Mouse (Mus musculus): ENCODE data around the gene Zscan26. TPM values are rescaled to one million over a fixed set of nuclear protein-coding genes. Genes with fewer than 3 reads are reported as not detected.
A peak's percentile ranks its signal among the peaks of the same experiment; 100 is the strongest.
"Not testable (repeated sequence)": the region's sequence is repeated elsewhere in the genome, so short reads cannot be mapped to it uniquely, and the experiment has no call there.

The Zscan26 gene
- polyA plus RNA-seq, 1 experiment from 2014 or later = 26.2 TPM

DNA sequence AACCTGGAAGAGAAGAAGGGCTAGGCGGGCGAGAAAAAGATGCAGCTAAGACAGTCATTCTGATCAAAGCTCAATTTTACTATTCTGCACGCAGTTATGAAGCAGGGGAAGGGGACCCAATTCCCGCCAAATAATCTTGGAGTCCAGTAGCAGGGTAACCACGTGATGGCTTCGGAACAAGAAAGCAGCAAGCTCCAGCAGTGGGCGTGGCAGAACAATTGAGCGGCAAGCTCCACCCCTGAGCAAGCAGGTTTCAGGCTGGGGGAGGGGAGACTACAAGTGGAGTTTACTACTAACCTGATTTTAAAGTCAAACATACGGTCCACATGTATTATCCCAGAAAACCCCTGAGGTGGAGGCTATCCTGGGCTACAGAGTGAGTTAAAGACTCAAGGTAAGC lies 9.0 kb upstream of the Zscan26 start:
- H3K9ac ChIP-seq; ATAC-seq (ENCODE audit: low FRiP score); H3K27me3 ChIP-seq; H3K4me3 ChIP-seq; H3K27ac ChIP-seq; H3K9me3 ChIP-seq (replicated peaks); H3K36me3 ChIP-seq; H3K4me2 ChIP-seq (replicated peaks); H3K4me1 ChIP-seq: not testable (repeated sequence)
- 51% methylated on average over 9 of the region's 9 CpGs for WGBS

DNA sequence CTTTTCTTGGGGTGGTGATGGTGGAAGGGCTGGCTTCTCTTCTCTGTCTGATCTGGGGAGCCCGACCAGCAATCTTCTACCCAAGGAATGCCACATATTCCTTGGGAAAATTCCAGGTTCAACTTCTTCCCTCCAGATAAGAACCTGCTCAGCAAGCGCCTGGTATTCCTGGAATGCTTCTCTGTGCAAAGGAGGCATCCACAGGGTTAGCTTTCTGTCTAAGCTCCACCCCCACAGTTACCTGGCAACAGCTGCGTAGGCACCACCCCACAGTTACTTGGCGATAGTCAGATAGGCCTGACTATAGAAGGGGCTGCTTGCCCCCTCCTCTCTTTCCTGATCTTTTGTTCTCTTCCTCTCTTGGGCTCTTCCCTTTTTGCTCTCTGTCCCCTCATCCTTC lies 2.8 kb upstream of the Zscan26 start:
- no peak overlapping the region for H3K9ac ChIP-seq
- no peak for ATAC-seq (ENCODE audit: low FRiP score)
- WGBS = 12% methylated on average over 4 of the region's 4 CpGs
- H3K27me3 ChIP-seq = peaks cover 11% of the 10 kb centered on the region
- H3K4me2 ChIP-seq (replicated peaks) = no peak overlapping the region
- H3K9me3 ChIP-seq (replicated peaks) = no peaks in the 10 kb centered on the region
- peaks cover 10% of the 10 kb centered on the region for H3K4me1 ChIP-seq
- H3K27ac ChIP-seq = no peak overlapping the region
- no peak overlapping the region for H3K4me3 ChIP-seq
- H3K36me3 ChIP-seq = no peaks in the 10 kb centered on the region

DNA sequence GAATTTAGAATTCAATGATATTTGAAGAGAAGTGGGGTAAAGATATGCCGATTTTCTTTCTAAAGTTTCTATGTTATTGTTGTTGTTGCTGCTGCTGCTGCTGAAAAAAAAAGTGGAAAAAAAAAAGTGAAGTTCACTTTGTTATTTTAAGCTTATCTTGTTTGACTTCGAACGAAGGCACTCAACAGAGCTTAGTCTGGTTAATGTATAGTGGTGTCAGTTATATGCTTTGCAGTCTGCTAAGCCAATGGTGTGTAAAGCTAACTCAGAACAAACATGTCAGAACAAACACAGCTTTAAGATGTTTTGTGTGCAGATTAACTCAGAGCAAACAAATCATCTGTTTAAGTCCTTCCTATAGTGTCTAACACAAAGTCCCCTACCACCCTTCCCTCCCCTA lies 603 bp upstream of the Zscan26 start:
- ATAC-seq (ENCODE audit: low FRiP score) = no peak
- Histone ChIP-seq H3K27ac (no peak overlapping the region), H3K4me1 (peaks cover 10% of the 10 kb centered on the region), H3K36me3 (no peaks in the 10 kb centered on the region), H3K9me3 (replicated peaks) (no peaks in the 10 kb centered on the region), H3K4me2 (replicated peaks) (no peak overlapping the region), H3K4me3 (no peak overlapping the region), H3K27me3 (peaks cover 11% of the 10 kb centered on the region), H3K9ac (no peak overlapping the region)
- 96% methylated on average over 3 of the region's 3 CpGs for WGBS

DNA sequence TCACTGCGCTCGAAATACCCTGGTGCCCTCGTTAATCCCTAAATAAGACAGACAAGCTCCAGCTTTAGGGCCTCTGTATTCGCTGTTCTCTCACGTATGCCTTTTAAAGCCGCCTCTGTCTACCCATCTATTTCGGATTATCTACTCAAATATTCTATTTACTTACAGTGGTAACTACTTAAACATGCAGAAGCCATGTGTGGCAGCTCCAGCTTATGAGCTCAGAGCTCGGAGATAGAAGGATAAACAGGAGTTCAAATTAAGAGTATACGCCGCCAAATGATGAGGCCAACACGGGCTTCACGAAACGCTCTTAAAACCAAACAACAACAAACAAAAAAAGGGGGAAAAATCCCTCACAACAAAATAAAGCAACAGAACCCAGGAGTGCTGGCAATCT lies 488 bp downstream of the Zscan26 start:
- H3K4me2 ChIP-seq (replicated peaks) = peak overlapping the region; percentile 77
- peaks cover 11% of the 10 kb centered on the region for H3K27me3 ChIP-seq
- H3K4me3 ChIP-seq = peak overlapping the region; percentile 64
- ATAC-seq (ENCODE audit: low FRiP score) = peak; percentile 23
- no peaks in the 10 kb centered on the region for H3K9me3 ChIP-seq (replicated peaks)
- peaks cover 6% of the 10 kb centered on the region; the same call in 1 of the 2 replicates for H3K36me3 ChIP-seq
- peak overlapping the region; percentile 68 for H3K9ac ChIP-seq
- peaks cover 10% of the 10 kb centered on the region for H3K4me1 ChIP-seq
- peak overlapping the region; percentile 58; the same call in 1 of the 2 replicates for H3K27ac ChIP-seq
- 5% methylated on average over 13 of the region's 13 CpGs for WGBS

DNA sequence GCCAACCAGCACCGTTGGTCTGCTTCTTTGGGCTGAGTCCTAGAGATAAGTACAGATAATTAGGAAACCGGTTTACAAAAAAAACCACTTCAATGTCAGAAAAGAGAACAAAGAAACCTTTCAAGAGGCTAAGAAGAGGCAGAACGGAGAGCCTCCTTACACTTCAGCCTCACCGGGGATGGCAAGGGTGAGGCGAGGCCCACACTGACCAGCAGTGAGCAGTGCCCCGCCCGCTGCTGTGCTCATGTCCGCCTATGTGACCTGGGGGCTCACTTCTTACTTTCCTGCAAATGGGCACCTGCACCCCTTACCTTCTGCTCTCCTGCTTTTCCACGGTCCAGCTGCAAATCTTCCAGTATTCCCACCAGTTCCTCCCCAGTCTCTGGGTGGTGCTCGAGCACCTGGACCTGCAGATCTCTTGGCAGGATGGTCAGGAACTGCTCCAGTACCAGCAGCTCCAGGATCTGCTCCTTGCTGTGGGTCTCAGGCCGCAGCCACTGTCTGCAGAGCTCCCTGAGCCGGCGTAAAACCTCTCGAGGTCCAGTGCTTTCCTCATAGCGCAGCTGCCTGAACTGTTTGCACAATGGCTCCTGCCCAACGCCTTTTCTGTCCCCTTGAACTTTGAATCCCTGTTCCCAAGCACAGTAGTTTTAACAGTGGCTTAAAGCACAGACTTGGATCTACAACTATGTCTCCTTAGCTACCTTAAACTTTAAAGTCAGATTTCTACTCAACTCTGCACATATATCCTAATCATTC lies 5.5 kb downstream of the Zscan26 start:
- Histone ChIP-seq H3K4me3 (no peak overlapping the region), H3K27ac (no peak overlapping the region), H3K9me3 (replicated peaks) (no peaks in the 10 kb centered on the region), H3K9ac (no peak overlapping the region), H3K4me1 (peaks cover 10% of the 10 kb centered on the region), H3K27me3 (no peaks in the 10 kb centered on the region), H3K4me2 (replicated peaks) (no peak overlapping the region), H3K36me3 (peaks cover 46% of the 10 kb centered on the region)
- 83% methylated on average over 16 of the region's 16 CpGs for WGBS
- no peak for ATAC-seq (ENCODE audit: low FRiP score)

DNA sequence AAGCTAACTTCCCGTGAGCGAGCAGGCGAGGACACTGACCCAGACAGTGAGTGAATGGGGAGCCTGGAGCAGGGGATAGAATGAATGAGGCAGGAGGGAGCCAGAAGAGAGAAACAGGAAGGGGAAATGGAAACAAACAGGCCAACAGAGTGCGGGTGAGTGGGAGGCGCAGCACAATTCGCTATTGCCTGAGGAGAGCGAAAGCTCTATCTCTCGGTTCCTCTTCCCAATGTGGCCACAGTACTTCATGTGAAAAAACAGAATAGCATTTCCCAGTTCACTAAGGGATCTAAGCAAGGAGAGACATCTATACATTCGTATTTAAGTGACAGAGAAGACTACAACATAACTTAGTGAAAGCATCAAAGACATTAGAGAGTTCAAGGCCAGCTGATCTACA lies 6.7 kb downstream of the Zscan26 start:
- Histone ChIP-seq H3K27me3 (no peaks in the 10 kb centered on the region), H3K4me2 (replicated peaks) (no peak overlapping the region), H3K9me3 (replicated peaks) (no peaks in the 10 kb centered on the region), H3K36me3 (peaks cover 46% of the 10 kb centered on the region), H3K4me3 (no peak overlapping the region), H3K4me1 (no peaks in the 10 kb centered on the region), H3K9ac (no peak overlapping the region), H3K27ac (no peak overlapping the region)
- ATAC-seq (ENCODE audit: low FRiP score) = no peak
- 95% methylated on average over 9 of the region's 9 CpGs for WGBS

DNA sequence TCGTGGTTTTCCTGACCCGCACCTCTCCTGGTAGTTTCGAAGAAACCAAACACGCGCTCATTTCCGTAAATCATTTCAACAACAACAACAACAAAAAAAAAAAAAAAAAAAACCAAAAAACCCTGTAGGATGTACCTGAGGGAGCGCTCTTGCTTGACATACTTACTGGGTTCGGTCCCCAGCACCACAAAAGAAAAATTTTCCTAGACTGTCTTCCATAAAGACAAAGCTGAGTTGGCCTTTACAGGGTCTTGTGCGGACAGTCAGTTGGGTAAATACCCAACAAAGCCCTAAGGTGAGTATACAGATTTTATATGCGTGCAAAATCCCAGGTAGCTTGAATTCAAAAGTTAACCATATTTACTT lies 12.3 kb downstream of the Zscan26 start:
- Histone ChIP-seq H3K27me3 (no peaks in the 10 kb centered on the region), H3K27ac (peak overlapping the region; percentile 78), H3K4me3 (peak overlapping the region; percentile 50), H3K9ac (peak overlapping the region; percentile 72), H3K4me2 (replicated peaks) (peak overlapping the region; percentile 81), H3K36me3 (peaks cover 28% of the 10 kb centered on the region), H3K9me3 (replicated peaks) (no peaks in the 10 kb centered on the region), H3K4me1 (peaks cover 8% of the 10 kb centered on the region)
- WGBS = 17% methylated on average over 10 of the region's 10 CpGs
- ATAC-seq (ENCODE audit: low FRiP score) = peak; percentile 44; the same call in 1 of the 2 replicates

DNA sequence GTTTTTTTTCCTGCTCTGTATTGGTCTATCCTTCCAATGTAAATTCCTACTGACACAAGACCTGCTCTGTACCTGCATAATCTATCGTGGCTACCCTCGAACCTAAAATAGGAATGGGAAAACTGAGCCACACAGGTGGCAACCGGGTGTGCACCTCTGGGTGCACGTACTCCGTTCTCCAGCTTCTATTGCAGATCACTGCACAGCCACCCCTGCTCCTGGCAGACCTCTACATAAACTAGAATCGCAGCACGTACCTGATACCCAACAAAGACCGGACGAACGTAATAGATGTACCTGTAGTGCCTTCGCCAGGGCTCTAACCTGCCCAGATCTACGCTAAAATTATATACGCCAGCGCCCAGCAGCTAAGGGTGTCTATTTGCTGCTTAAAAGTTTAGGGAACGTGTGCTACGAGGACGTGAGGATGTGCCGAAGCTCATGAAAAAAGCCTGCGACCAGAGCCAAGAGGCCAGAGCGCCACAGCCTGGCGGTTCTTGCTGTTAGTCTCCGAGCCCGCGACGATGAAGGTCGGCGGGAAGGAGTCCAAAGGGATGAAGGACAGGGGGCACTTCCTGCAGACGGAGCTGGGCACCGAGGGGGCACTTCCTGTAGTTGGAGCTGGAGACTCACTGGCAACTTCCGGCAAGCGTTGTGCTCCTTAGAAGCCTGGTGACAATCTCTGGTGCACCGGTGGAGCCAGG lies 12.9 kb downstream of the Zscan26 start, which contains the start of gene Pgbd1:
Pgbd1 (minus strand) TSS at position 556 of the 704 bp plus-strand sequence.
- Histone ChIP-seq H3K9me3 (replicated peaks) (no peaks in the 10 kb centered on the region), H3K4me3 (peak within 1 kb of the TSS; percentile 50), H3K27me3 (no peaks in the 10 kb centered on the region), H3K36me3 (peaks cover 25% of the 10 kb centered on the region), H3K9ac (peak within 1 kb of the TSS; percentile 72), H3K27ac (peak within 1 kb of the TSS; percentile 78), H3K4me2 (replicated peaks) (peak within 1 kb of the TSS; percentile 81), H3K4me1 (peaks cover 8% of the 10 kb centered on the region)
- peak; percentile 94 for ATAC-seq (ENCODE audit: low FRiP score)
- under 1% methylated on average over 32 of the region's 32 CpGs for WGBS

DNA sequence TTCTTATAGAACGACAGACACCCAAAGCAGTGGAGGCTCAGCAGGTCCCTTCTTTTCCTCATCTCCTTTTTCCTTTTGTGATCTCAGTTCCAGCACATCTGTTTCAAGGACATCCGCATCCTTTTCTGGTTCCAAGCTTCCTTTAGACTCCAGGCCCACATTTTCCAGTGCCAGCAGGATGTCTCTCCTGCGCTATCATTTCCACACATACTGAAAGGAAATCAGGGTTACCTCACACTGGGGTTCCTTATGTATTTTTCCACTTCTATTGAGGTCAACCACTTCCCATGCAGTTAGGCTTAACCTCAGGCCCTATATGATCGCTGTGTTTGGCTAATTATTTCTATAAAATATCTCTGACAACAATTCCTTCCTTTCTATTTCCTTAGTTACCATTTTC lies 18.1 kb downstream of the Zscan26 start:
- no peak overlapping the region for H3K4me2 ChIP-seq (replicated peaks)
- no peaks in the 10 kb centered on the region for H3K27me3 ChIP-seq
- H3K36me3 ChIP-seq = 0 out of 2 replicates have a peak, but pooled peaks cover 2% of the 10 kb centered on the region
- no peak overlapping the region for H3K27ac ChIP-seq
- H3K4me1 ChIP-seq = peaks cover 4% of the 10 kb centered on the region
- ATAC-seq (ENCODE audit: low FRiP score) = no peak
- H3K9me3 ChIP-seq (replicated peaks) = no peaks in the 10 kb centered on the region
- no peak overlapping the region for H3K9ac ChIP-seq
- H3K4me3 ChIP-seq = no peak overlapping the region
- WGBS = 81% methylated on average over 4 of the region's 4 CpGs

DNA sequence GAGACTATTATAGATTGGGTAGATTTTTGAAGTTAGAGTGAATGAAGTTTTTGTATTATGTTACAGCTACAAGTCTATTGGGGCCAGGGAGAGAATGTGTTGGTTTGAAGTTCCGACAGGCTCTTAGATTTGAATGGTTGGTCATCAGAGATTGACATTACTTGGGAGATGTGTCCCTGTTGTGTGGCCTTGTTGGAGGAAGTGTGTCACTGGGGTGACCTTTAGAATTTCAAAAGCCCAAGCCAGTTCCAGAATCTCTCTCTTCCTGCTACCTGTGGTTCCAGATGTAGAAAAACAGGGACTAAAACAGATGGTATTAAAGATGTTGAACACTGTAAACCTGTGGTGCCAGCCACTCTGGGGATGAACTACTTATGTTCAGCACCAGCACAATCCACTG lies 25.9 kb downstream of the Zscan26 start:
- WGBS = 96% methylated on average over 1 of the region's 1 CpGs

DNA sequence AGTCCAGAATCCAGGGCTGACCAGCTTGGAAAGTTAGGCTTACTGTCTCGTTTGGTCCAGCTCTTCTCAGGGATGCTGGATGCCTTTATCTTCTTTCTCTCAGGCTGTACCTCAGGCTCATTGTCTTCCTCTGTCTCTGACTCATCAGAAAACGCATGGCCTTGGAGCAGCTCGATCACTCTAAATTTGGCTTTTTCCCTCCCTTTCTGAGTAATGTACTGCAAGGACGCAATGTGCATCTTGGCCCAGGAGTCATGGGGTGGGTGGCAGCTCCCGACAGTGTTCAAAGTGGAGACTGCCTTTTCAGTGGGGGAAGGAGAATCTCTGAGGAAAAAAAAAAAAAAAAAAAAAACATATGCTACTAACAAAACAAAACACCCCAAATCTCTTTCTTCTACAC lies 30.2 kb downstream of the Zscan26 start:
- no peak overlapping the region for H3K27ac ChIP-seq
- no peaks in the 10 kb centered on the region for H3K36me3 ChIP-seq
- H3K4me1 ChIP-seq = no peaks in the 10 kb centered on the region
- H3K4me3 ChIP-seq = no peak overlapping the region
- ATAC-seq (ENCODE audit: low FRiP score) = no peak
- no peaks in the 10 kb centered on the region for H3K27me3 ChIP-seq
- 64% methylated on average over 5 of the region's 5 CpGs for WGBS
- no peak overlapping the region for H3K9ac ChIP-seq
- H3K9me3 ChIP-seq (replicated peaks) = no peaks in the 10 kb centered on the region
- no peak overlapping the region for H3K4me2 ChIP-seq (replicated peaks)

More for the DNA sequence above, 25.9 kb downstream of the Zscan26 start:
- Histone ChIP-seq H3K4me1 (no peaks in the 10 kb centered on the region), H3K4me3 (no peak overlapping the region), H3K9ac (no peak overlapping the region), H3K9me3 (replicated peaks) (no peaks in the 10 kb centered on the region), H3K27ac (no peak overlapping the region), H3K27me3 (no peaks in the 10 kb centered on the region), H3K36me3 (no peaks in the 10 kb centered on the region), H3K4me2 (replicated peaks) (no peak overlapping the region)
- no peak for ATAC-seq (ENCODE audit: low FRiP score)

DNA sequence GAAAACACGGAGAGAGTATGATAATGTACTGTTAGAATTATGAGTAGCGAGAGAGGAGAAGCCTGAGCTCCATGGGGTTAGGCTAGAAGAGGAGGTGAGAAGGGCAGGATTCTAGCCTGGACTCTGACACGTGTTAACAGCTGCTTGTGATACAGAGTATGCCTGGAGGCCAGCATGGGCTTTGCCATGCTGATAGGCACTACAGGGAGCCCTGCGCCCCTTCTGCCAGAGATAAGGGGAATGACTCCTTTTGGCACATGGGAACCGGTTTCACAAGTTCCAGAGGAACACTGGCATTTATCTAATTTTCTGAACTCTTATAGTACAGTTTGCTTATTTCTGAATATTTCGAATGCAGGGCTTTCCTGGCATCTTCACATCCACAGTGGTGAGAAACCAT lies 34.7 kb downstream of the Zscan26 start:
- WGBS = 59% methylated on average over 6 of the region's 6 CpGs

More for the DNA sequence above, 34.7 kb downstream of the Zscan26 start:
- H3K4me1 ChIP-seq = no peaks in the 10 kb centered on the region
- no peak overlapping the region for H3K4me2 ChIP-seq (replicated peaks)
- H3K4me3 ChIP-seq = no peak overlapping the region
- no peak overlapping the region for H3K9ac ChIP-seq
- no peaks in the 10 kb centered on the region for H3K9me3 ChIP-seq (replicated peaks)
- H3K36me3 ChIP-seq = no peaks in the 10 kb centered on the region
- H3K27me3 ChIP-seq = no peaks in the 10 kb centered on the region
- ATAC-seq (ENCODE audit: low FRiP score) = no peak
- H3K27ac ChIP-seq = no peak overlapping the region

Measured in hindbrain, embryonic 12.5 days (tissue).